Mouse (Mus musculus): ENCODE results near the gene Wfs1. TPM values are rescaled to one million over a fixed set of nuclear protein-coding genes. Genes with fewer than 3 reads are reported as not detected.

The Wfs1 gene
- polyA plus RNA-seq, 1 experiment from 2014 or later = 20.1 TPM

GRCm38 (mm10) chr5:37001002-37001401, 12.0 kb upstream of the Wfs1 start:
- no peaks in the 10 kb centered on the region for H3K9me3 ChIP-seq (ENCODE audit: control insufficient read depth, low read length)
- H3K4me1 ChIP-seq (ENCODE audit: control insufficient read depth in 2 of 2, insufficient read depth in 2 of 2, low read length in 2 of 2) = no peaks in the 10 kb centered on the region
- H3K36me3 ChIP-seq (ENCODE audit: control insufficient read depth, insufficient read depth, low read length) = no peaks in the 10 kb centered on the region
- H3K27me3 ChIP-seq (ENCODE audit: control insufficient read depth, insufficient read depth, low read length) = no peaks in the 10 kb centered on the region; the same call in 1 of the 2 replicates
- no peak for ATAC-seq (ENCODE audit: insufficient number of reproducible peaks, insufficient read depth, low FRiP score, low read depth)
- no peak overlapping the region for H3K4me3 ChIP-seq (ENCODE audit: control insufficient read depth in 1 of 2, insufficient read depth in 1 of 2, low read depth in 1 of 2, low read length in 2 of 2)
- H3K4me2 ChIP-seq (ENCODE audit: low read length) = no peak overlapping the region
- 78% methylated on average over 9 of the region's 9 CpGs for WGBS
- no peak overlapping the region for H3K27ac ChIP-seq (replicated peaks in 1 of 2; ENCODE audit: control insufficient read depth in 1 of 2, insufficient read depth in 1 of 2, low read depth in 2 of 2, low read length in 2 of 2)
- no peak overlapping the region for H3K9ac ChIP-seq (ENCODE audit: low read length)

DNA sequence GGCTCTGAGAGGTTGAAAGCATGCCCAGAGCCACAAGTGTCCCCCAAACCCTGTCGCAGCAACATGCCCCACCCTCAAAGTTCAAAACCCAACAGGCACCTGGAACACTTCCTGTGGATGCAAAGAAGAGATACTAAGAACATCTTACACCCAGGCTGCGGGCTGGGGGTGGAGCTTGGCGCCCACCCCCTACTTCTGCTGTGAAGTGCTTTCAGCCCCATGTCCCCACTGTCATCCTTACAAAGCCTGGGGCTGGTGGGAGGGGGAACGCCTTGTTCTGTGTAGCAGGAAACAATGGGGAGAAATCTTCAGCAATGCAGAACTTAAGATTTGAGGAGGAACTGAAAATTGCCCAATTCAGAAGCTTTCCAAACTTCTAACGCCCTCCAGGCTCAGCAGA, 9.0 kb upstream of the Wfs1 start:
- Histone ChIP-seq H3K36me3 (ENCODE audit: control insufficient read depth, insufficient read depth, low read length) (no peaks in the 10 kb centered on the region), H3K27me3 (ENCODE audit: control insufficient read depth, insufficient read depth, low read length) (no peaks in the 10 kb centered on the region; the same call in 1 of the 2 replicates), H3K9ac (ENCODE audit: low read length) (no peak overlapping the region), H3K27ac (replicated peaks in 1 of 2; ENCODE audit: control insufficient read depth in 1 of 2, insufficient read depth in 1 of 2, low read depth in 2 of 2, low read length in 2 of 2) (no peak overlapping the region), H3K4me3 (ENCODE audit: control insufficient read depth in 1 of 2, insufficient read depth in 1 of 2, low read depth in 1 of 2, low read length in 2 of 2) (no peak overlapping the region), H3K4me1 (ENCODE audit: control insufficient read depth in 2 of 2, insufficient read depth in 2 of 2, low read length in 2 of 2) (no peaks in the 10 kb centered on the region), H3K4me2 (ENCODE audit: low read length) (no peak overlapping the region), H3K9me3 (ENCODE audit: control insufficient read depth, low read length) (no peaks in the 10 kb centered on the region)
- no peak for ATAC-seq (ENCODE audit: insufficient number of reproducible peaks, insufficient read depth, low FRiP score, low read depth)
- WGBS = 46% methylated on average over 5 of the region's 5 CpGs

DNA sequence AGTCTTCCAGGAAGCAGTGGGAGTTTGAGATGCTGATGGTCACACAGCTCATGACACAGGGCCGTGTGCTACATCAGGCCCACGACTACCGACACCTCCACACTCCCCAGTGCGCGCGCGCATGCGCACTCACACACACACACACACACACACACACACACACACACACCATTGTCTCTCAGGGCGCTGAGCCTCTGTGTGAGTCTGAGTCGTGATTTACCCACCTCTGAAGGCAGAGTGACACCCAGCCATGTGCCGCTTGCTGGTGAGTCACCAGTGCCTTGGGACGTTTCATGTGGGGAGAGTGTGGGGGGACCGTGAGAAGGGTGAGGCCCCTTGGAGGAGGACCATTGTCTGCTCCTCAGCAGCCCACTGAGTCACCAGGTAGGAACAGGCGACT, 7.4 kb upstream of the Wfs1 start:
- H3K4me1 ChIP-seq (ENCODE audit: control insufficient read depth in 2 of 2, insufficient read depth in 2 of 2, low read length in 2 of 2) = no peaks in the 10 kb centered on the region

DNA sequence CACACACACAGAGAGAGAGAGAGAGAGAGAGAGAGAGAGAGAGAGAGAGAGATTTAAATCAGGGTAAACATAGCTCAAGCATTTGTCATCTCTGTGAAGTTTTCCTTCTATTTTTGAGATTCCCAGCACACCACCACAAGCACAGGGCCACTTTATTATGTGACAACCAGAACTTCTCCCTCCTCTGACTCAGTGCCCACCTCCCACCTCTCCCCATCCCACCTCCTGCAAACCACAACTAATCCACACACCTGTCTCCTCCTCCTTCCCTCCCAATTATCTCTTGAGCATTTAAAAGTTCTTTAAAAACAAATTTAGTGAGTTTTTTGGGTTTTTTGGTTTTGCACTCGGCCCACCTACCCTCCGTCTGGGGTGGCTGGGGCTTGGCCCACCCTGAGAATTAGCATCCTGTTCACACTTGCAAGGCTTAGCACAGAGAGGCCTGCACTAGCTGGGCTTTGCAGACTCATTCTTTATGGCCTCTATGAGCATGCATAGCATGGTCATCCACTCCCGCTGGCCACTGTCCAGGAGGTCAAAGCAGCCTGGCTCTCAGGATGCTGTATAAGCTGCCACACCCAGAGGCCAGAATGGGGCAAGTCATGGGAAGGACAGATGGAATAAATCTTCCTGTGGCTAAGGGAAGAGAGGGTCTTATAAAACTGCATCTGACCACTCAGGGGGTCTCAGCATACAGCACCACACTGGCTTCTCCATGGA, 1.8 kb upstream of the Wfs1 start:
- H3K4me1 ChIP-seq (ENCODE audit: control insufficient read depth in 2 of 2, insufficient read depth in 2 of 2, low read length in 2 of 2) = peaks cover 5 to 7% of the 10 kb centered on the region in 2 experiments; a peak in 3 of 4 replicates
- no peaks in the 10 kb centered on the region for H3K9me3 ChIP-seq (ENCODE audit: control insufficient read depth, low read length)
- no peak for ATAC-seq (ENCODE audit: insufficient number of reproducible peaks, insufficient read depth, low FRiP score, low read depth)
- H3K4me3 ChIP-seq (ENCODE audit: control insufficient read depth in 1 of 2, insufficient read depth in 1 of 2, low read depth in 1 of 2, low read length in 2 of 2) = no peak overlapping the region
- no peak overlapping the region for H3K27ac ChIP-seq (replicated peaks in 1 of 2; ENCODE audit: control insufficient read depth in 1 of 2, insufficient read depth in 1 of 2, low read depth in 2 of 2, low read length in 2 of 2)
- no peak overlapping the region for H3K4me2 ChIP-seq (ENCODE audit: low read length)
- no peaks in the 10 kb centered on the region for H3K27me3 ChIP-seq (ENCODE audit: control insufficient read depth, insufficient read depth, low read length)
- 76% methylated on average over 3 of the region's 3 CpGs for WGBS
- H3K36me3 ChIP-seq (ENCODE audit: control insufficient read depth, insufficient read depth, low read length) = no peaks in the 10 kb centered on the region
- H3K9ac ChIP-seq (ENCODE audit: low read length) = no peak overlapping the region

More for the DNA sequence above, 7.4 kb upstream of the Wfs1 start:
- ATAC-seq (ENCODE audit: insufficient number of reproducible peaks, insufficient read depth, low FRiP score, low read depth) = no peak
- Histone ChIP-seq H3K4me2 (ENCODE audit: low read length) (no peak overlapping the region), H3K36me3 (ENCODE audit: control insufficient read depth, insufficient read depth, low read length) (no peaks in the 10 kb centered on the region), H3K27me3 (ENCODE audit: control insufficient read depth, insufficient read depth, low read length) (no peaks in the 10 kb centered on the region; the same call in 1 of the 2 replicates), H3K9ac (ENCODE audit: low read length) (no peak overlapping the region), H3K27ac (replicated peaks in 1 of 2; ENCODE audit: control insufficient read depth in 1 of 2, insufficient read depth in 1 of 2, low read depth in 2 of 2, low read length in 2 of 2) (no peak overlapping the region), H3K9me3 (ENCODE audit: control insufficient read depth, low read length) (no peaks in the 10 kb centered on the region), H3K4me3 (ENCODE audit: control insufficient read depth in 1 of 2, insufficient read depth in 1 of 2, low read depth in 1 of 2, low read length in 2 of 2) (no peak overlapping the region)
- 77% methylated on average over 14 of the region's 14 CpGs for WGBS

DNA sequence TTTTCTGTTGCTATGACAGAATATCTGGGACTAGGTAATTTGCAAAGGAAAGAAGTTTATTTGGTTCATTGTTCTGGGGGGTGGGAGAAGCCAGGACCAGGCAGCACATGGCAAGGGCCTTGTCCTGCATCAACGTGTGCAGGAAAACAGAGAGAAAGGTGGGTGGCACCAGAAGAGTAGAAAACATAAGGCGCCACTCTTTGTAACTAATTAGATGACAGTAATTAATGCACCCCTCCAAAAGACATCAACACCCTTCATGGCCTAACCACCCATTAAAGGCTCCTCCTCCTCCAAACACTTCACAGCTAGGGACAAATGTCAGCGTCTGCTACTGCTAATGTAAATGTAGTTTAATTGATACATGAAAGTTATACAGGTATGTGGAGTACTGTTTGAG, 1.2 kb upstream of the Wfs1 start:
- Histone ChIP-seq H3K4me1 (ENCODE audit: control insufficient read depth in 2 of 2, insufficient read depth in 2 of 2, low read length in 2 of 2) (peaks cover 5 to 10% of the 10 kb centered on the region in 2 experiments; a peak in 3 of 4 replicates), H3K27me3 (ENCODE audit: control insufficient read depth, insufficient read depth, low read length) (no peaks in the 10 kb centered on the region), H3K27ac (replicated peaks in 1 of 2; ENCODE audit: control insufficient read depth in 1 of 2, insufficient read depth in 1 of 2, low read depth in 2 of 2, low read length in 2 of 2) (no peak overlapping the region), H3K36me3 (ENCODE audit: control insufficient read depth, insufficient read depth, low read length) (no peaks in the 10 kb centered on the region), H3K4me3 (ENCODE audit: control insufficient read depth in 1 of 2, insufficient read depth in 1 of 2, low read depth in 1 of 2, low read length in 2 of 2) (no peak overlapping the region), H3K9me3 (ENCODE audit: control insufficient read depth, low read length) (no peaks in the 10 kb centered on the region), H3K9ac (ENCODE audit: low read length) (no peak overlapping the region), H3K4me2 (ENCODE audit: low read length) (no peak overlapping the region)
- 61% methylated on average over 3 of the region's 3 CpGs for WGBS
- no peak for ATAC-seq (ENCODE audit: insufficient number of reproducible peaks, insufficient read depth, low FRiP score, low read depth)

DNA sequence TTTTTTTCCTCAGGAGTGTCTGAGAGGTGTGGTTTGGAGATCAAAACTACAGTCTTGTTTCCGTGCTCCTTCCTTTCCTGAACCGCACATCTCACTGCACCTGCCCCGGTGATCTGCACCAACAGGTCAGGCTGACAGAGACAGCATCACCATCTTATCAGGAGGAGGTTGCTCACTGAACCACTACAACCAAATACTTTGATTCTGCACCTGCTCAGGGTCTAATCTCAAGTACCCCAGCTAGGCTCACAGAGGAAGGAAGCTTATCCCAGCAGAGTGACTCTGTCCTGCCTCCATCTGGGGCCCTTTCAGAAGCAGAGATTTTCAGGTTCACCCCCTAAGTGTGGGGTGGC, 596 bp upstream of the Wfs1 start:
- Histone ChIP-seq H3K36me3 (ENCODE audit: control insufficient read depth, insufficient read depth, low read length) (no peaks in the 10 kb centered on the region), H3K9me3 (ENCODE audit: control insufficient read depth, low read length) (no peaks in the 10 kb centered on the region), H3K27ac (replicated peaks in 1 of 2; ENCODE audit: control insufficient read depth in 1 of 2, insufficient read depth in 1 of 2, low read depth in 2 of 2, low read length in 2 of 2) (no peak overlapping the region), H3K4me1 (ENCODE audit: control insufficient read depth in 2 of 2, insufficient read depth in 2 of 2, low read length in 2 of 2) (peaks cover 5 to 10% of the 10 kb centered on the region in 2 experiments; a peak in 3 of 4 replicates), H3K27me3 (ENCODE audit: control insufficient read depth, insufficient read depth, low read length) (no peaks in the 10 kb centered on the region), H3K4me2 (ENCODE audit: low read length) (peak overlapping the region; percentile 99), H3K9ac (ENCODE audit: low read length) (peak overlapping the region; percentile 72), H3K4me3 (ENCODE audit: control insufficient read depth in 1 of 2, insufficient read depth in 1 of 2, low read depth in 1 of 2, low read length in 2 of 2) (peak overlapping the region in 1 of 2 experiments; percentile 85; a peak in 2 of 4 replicates)
- 8% methylated on average over 3 of the region's 3 CpGs for WGBS
- no peak for ATAC-seq (ENCODE audit: insufficient number of reproducible peaks, insufficient read depth, low FRiP score, low read depth)

DNA sequence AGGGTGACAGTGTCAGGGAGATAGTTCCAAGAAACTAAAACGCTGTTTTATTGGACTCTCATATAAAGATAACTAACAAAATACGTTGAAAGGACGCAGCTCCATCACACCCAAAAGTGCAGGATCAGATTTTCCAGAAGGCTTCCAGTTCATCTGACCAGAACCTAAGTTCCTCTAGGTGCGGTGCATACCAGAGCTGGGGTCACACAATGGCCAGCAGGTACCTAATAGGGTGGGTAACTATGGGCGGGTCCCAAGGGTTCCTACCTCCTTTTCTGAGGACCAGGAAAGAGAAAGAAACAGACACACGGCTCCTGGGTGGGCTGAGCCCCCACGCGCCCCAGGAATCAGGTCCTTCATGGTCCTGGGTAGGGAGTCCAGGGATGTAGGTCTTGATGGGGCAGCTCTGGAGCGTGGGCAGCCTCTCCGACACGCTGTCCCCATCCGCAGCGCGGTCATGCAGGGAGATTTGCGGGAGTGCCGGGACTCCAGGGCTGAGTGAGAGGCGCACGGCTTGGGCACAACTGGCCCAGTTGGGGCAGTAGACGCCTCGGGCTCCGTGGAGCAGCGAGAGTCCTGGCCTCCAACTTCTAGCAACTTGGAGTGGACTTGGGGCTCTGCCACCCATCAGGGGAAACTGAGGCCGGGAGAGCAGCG, 753 bp downstream of the Wfs1 start:
- Histone ChIP-seq H3K27ac (replicated peaks in 1 of 2; ENCODE audit: control insufficient read depth in 1 of 2, insufficient read depth in 1 of 2, low read depth in 2 of 2, low read length in 2 of 2) (peak overlapping the region; percentile 50 to 73; a peak in 3 of 4 replicates), H3K4me1 (ENCODE audit: control insufficient read depth in 2 of 2, insufficient read depth in 2 of 2, low read length in 2 of 2) (peaks cover 5 to 10% of the 10 kb centered on the region in 2 experiments; a peak in 3 of 4 replicates), H3K36me3 (ENCODE audit: control insufficient read depth, insufficient read depth, low read length) (no peaks in the 10 kb centered on the region), H3K4me3 (ENCODE audit: control insufficient read depth in 1 of 2, insufficient read depth in 1 of 2, low read depth in 1 of 2, low read length in 2 of 2) (peak overlapping the region; percentile 75 to 85), H3K4me2 (ENCODE audit: low read length) (peak overlapping the region; percentile 99), H3K9ac (ENCODE audit: low read length) (peak overlapping the region; percentile 89), H3K9me3 (ENCODE audit: control insufficient read depth, low read length) (no peaks in the 10 kb centered on the region), H3K27me3 (ENCODE audit: control insufficient read depth, insufficient read depth, low read length) (no peaks in the 10 kb centered on the region)
- peak; percentile 28 for ATAC-seq (ENCODE audit: insufficient number of reproducible peaks, insufficient read depth, low FRiP score, low read depth)
- WGBS = 10% methylated on average over 24 of the region's 24 CpGs

Data from heart, embryonic 14.5 days (tissue).